Mouse (Mus musculus): ENCODE results near the gene Elmod3. TPM values are rescaled to one million over a fixed set of nuclear protein-coding genes. Genes with fewer than 3 reads are reported as not detected.

Elmod3 gene
- polyA plus RNA-seq, 1 experiment from 2014 or later: 19.8 TPM

- 17% methylated on average over 27 of the region's 27 CpGs for WGBS
- no peaks in the 10 kb centered on the region for H3K27me3 ChIP-seq (ENCODE audit: control insufficient read depth, insufficient read depth, low read length)
- peaks cover 14% of the 10 kb centered on the region; the same call in 1 of the 2 replicates for H3K4me1 ChIP-seq (ENCODE audit: control insufficient read depth, insufficient read depth, low read length)
- no peaks in the 10 kb centered on the region for H3K36me3 ChIP-seq (ENCODE audit: control insufficient read depth, insufficient read depth, low read length)
- H3K27ac ChIP-seq (replicated peaks; ENCODE audit: low read depth, low read length): peak overlapping the region; percentile 64; the same call in 1 of the 2 replicates
- peak overlapping the region; percentile 75 for H3K4me2 ChIP-seq (ENCODE audit: low read length)
- ATAC-seq (ENCODE audit: low FRiP score, low TSS enrichment) (peak; percentile 83), DNase-seq (peak; percentile 80)
- H3K9me3 ChIP-seq (ENCODE audit: control insufficient read depth, low read length): no peaks in the 10 kb centered on the region
- H3K9ac ChIP-seq (replicated peaks; ENCODE audit: low read length): peak overlapping the region; percentile 55
- H3K4me3 ChIP-seq (replicated peaks; ENCODE audit: low read depth, low read length): peak overlapping the region; percentile 38
Observed at GRCm38 (mm10) chr6:72552171-72553078, 45.8 kb downstream of the Elmod3 start.

GRCm38 (mm10) chr6:72550503-72551100 is 47.6 kb downstream of the Elmod3 start:
- ATAC-seq (ENCODE audit: low FRiP score, low TSS enrichment) (no peak), DNase-seq (no peak)
- no peak overlapping the region for H3K9ac ChIP-seq (replicated peaks; ENCODE audit: low read length)
- H3K27ac ChIP-seq (replicated peaks; ENCODE audit: low read depth, low read length): no peak overlapping the region
- no peak overlapping the region for H3K4me3 ChIP-seq (replicated peaks; ENCODE audit: low read depth, low read length)
- H3K9me3 ChIP-seq (ENCODE audit: control insufficient read depth, low read length): no peaks in the 10 kb centered on the region
- no peak overlapping the region for H3K4me2 ChIP-seq (ENCODE audit: low read length)
- H3K36me3 ChIP-seq (ENCODE audit: control insufficient read depth, insufficient read depth, low read length): no peaks in the 10 kb centered on the region
- peaks cover 14% of the 10 kb centered on the region; the same call in 1 of the 2 replicates for H3K4me1 ChIP-seq (ENCODE audit: control insufficient read depth, insufficient read depth, low read length)
- H3K27me3 ChIP-seq (ENCODE audit: control insufficient read depth, insufficient read depth, low read length): no peaks in the 10 kb centered on the region
- WGBS: 88% methylated on average over 10 of the region's 10 CpGs

- no peak overlapping the region for H3K9ac ChIP-seq (replicated peaks; ENCODE audit: low read length)
- H3K4me3 ChIP-seq (replicated peaks; ENCODE audit: low read depth, low read length): no peak overlapping the region
- ATAC-seq (ENCODE audit: low FRiP score, low TSS enrichment): no peak
- H3K27me3 ChIP-seq (ENCODE audit: control insufficient read depth, insufficient read depth, low read length): no peaks in the 10 kb centered on the region
- no peaks in the 10 kb centered on the region for H3K9me3 ChIP-seq (ENCODE audit: control insufficient read depth, low read length)
- H3K4me2 ChIP-seq (ENCODE audit: low read length): no peak overlapping the region
- WGBS: 69% methylated on average over 6 of the region's 6 CpGs
- H3K27ac ChIP-seq (replicated peaks; ENCODE audit: low read depth, low read length): no peak overlapping the region
- no peaks in the 10 kb centered on the region for H3K36me3 ChIP-seq (ENCODE audit: control insufficient read depth, insufficient read depth, low read length)
- peaks cover 14% of the 10 kb centered on the region; the same call in 1 of the 2 replicates for H3K4me1 ChIP-seq (ENCODE audit: control insufficient read depth, insufficient read depth, low read length)
- no peak for DNase-seq
Observed at GRCm38 (mm10) chr6:72550025-72550424, 48.2 kb downstream of the Elmod3 start.

- H3K27ac ChIP-seq (replicated peaks; ENCODE audit: low read depth, low read length): no peak overlapping the region
- DNase-seq (no peak), ATAC-seq (ENCODE audit: low FRiP score, low TSS enrichment) (no peak)
- no peaks in the 10 kb centered on the region for H3K27me3 ChIP-seq (ENCODE audit: control insufficient read depth, insufficient read depth, low read length)
- no peak overlapping the region for H3K4me2 ChIP-seq (ENCODE audit: low read length)
- no peaks in the 10 kb centered on the region for H3K9me3 ChIP-seq (ENCODE audit: control insufficient read depth, low read length)
- WGBS: 74% methylated on average over 9 of the region's 9 CpGs
- no peak overlapping the region for H3K4me3 ChIP-seq (replicated peaks; ENCODE audit: low read depth, low read length)
- no peak overlapping the region for H3K9ac ChIP-seq (replicated peaks; ENCODE audit: low read length)
- H3K36me3 ChIP-seq (ENCODE audit: control insufficient read depth, insufficient read depth, low read length): no peaks in the 10 kb centered on the region
- H3K4me1 ChIP-seq (ENCODE audit: control insufficient read depth, insufficient read depth, low read length): peaks cover 14% of the 10 kb centered on the region; the same call in 1 of the 2 replicates
Observed at GRCm38 (mm10) chr6:72549041-72549580, 49.1 kb downstream of the Elmod3 start.

GRCm38 (mm10) chr6:72547862-72548261 is 50.4 kb downstream of the Elmod3 start:
- ATAC-seq (ENCODE audit: low FRiP score, low TSS enrichment) (no peak), DNase-seq (no peak)
- WGBS: 92% methylated on average over 3 of the region's 3 CpGs
- Histone ChIP-seq H3K36me3 (ENCODE audit: control insufficient read depth, insufficient read depth, low read length) (no peaks in the 10 kb centered on the region), H3K27me3 (ENCODE audit: control insufficient read depth, insufficient read depth, low read length) (no peaks in the 10 kb centered on the region), H3K4me2 (ENCODE audit: low read length) (no peak overlapping the region), H3K4me1 (ENCODE audit: control insufficient read depth, insufficient read depth, low read length) (0 out of 2 replicates have a peak, but pooled peaks cover 6% of the 10 kb centered on the region), H3K9me3 (ENCODE audit: control insufficient read depth, low read length) (no peaks in the 10 kb centered on the region), H3K27ac (replicated peaks; ENCODE audit: low read depth, low read length) (no peak overlapping the region), H3K4me3 (replicated peaks; ENCODE audit: low read depth, low read length) (no peak overlapping the region), H3K9ac (replicated peaks; ENCODE audit: low read length) (no peak overlapping the region)

GRCm38 (mm10) chr6:72547121-72547520 is 51.1 kb downstream of the Elmod3 start:
- Histone ChIP-seq H3K27me3 (ENCODE audit: control insufficient read depth, insufficient read depth, low read length) (no peaks in the 10 kb centered on the region), H3K9ac (replicated peaks; ENCODE audit: low read length) (no peak overlapping the region), H3K4me2 (ENCODE audit: low read length) (no peak overlapping the region), H3K4me1 (ENCODE audit: control insufficient read depth, insufficient read depth, low read length) (no peaks in the 10 kb centered on the region), H3K27ac (replicated peaks; ENCODE audit: low read depth, low read length) (no peak overlapping the region), H3K36me3 (ENCODE audit: control insufficient read depth, insufficient read depth, low read length) (no peaks in the 10 kb centered on the region), H3K4me3 (replicated peaks; ENCODE audit: low read depth, low read length) (no peak overlapping the region), H3K9me3 (ENCODE audit: control insufficient read depth, low read length) (no peaks in the 10 kb centered on the region)
- DNase-seq (no peak), ATAC-seq (ENCODE audit: low FRiP score, low TSS enrichment) (no peak)
- WGBS: 96% methylated on average over 2 of the region's 2 CpGs

GRCm38 (mm10) chr6:72545377-72545776 is 52.8 kb downstream of the Elmod3 start:
- H3K4me3 ChIP-seq (replicated peaks; ENCODE audit: low read depth, low read length): no peak overlapping the region
- no peaks in the 10 kb centered on the region for H3K9me3 ChIP-seq (ENCODE audit: control insufficient read depth, low read length)
- no peak overlapping the region for H3K4me2 ChIP-seq (ENCODE audit: low read length)
- 47% methylated on average over 7 of the region's 7 CpGs for WGBS
- H3K27me3 ChIP-seq (ENCODE audit: control insufficient read depth, insufficient read depth, low read length): no peaks in the 10 kb centered on the region
- no peaks in the 10 kb centered on the region for H3K36me3 ChIP-seq (ENCODE audit: control insufficient read depth, insufficient read depth, low read length)
- no peaks in the 10 kb centered on the region for H3K4me1 ChIP-seq (ENCODE audit: control insufficient read depth, insufficient read depth, low read length)
- H3K27ac ChIP-seq (replicated peaks; ENCODE audit: low read depth, low read length): no peak overlapping the region
- ATAC-seq (ENCODE audit: low FRiP score, low TSS enrichment) (no peak), DNase-seq (no peak)
- H3K9ac ChIP-seq (replicated peaks; ENCODE audit: low read length): no peak overlapping the region

- DNase-seq: no peak
- Histone ChIP-seq H3K4me1 (ENCODE audit: control insufficient read depth, insufficient read depth, low read length) (no peaks in the 10 kb centered on the region), H3K9me3 (ENCODE audit: control insufficient read depth, low read length) (no peaks in the 10 kb centered on the region), H3K27me3 (ENCODE audit: control insufficient read depth, insufficient read depth, low read length) (no peaks in the 10 kb centered on the region), H3K27ac (replicated peaks; ENCODE audit: low read depth, low read length) (no peak within 1 kb of the TSS), H3K36me3 (ENCODE audit: control insufficient read depth, insufficient read depth, low read length) (no peaks in the 10 kb centered on the region), H3K4me3 (replicated peaks; ENCODE audit: low read depth, low read length) (no peak within 1 kb of the TSS), H3K4me2 (ENCODE audit: low read length) (no peak within 1 kb of the TSS), H3K9ac (replicated peaks; ENCODE audit: low read length) (no peak within 1 kb of the TSS)
- WGBS: 22% methylated on average over 23 of the region's 23 CpGs
- ATAC-seq (ENCODE audit: low FRiP score, low TSS enrichment): no peak
Observed at GRCm38 (mm10) chr6:72544283-72544987, 53.8 kb downstream of the Elmod3 start, which contains the start of gene Capg. Gene Capg (plus strand): TSS chr6:72544391.
